ENCODE assay signal across 19 mouse cellular contexts in genomic region chr17:72173778-72174177, GRCm38 (mm10).
"Had no signal": no experiment of that assay in that cellular context is flagged by ENCODE, and none has a peak within 500 bp of the region (broad histone marks: within the 10 kb centered on the region; RNA-seq: fewer than 3 reads in every experiment).

No protein-coding gene starts in this region.

- H3K36me3 ChIP-seq: kidney, embryonic 15.5 days; limb, embryonic 12.5 days; liver, embryonic 13.5 days; lung, embryonic 15.5 days; midbrain, embryonic 15.5 days; neural tube, embryonic 12.5 days had no signal

- H3K27ac ChIP-seq: kidney, embryonic 15.5 days; layer of hippocampus, adult 2 months; left cerebral cortex, adult 2 months; limb, embryonic 12.5 days; liver, embryonic 13.5 days; lung, embryonic 15.5 days; macrophage; midbrain, embryonic 15.5 days; neural tube, embryonic 12.5 days had no signal

- H3K4me3 ChIP-seq: kidney, embryonic 15.5 days; layer of hippocampus, adult 2 months; left cerebral cortex, adult 2 months; limb, embryonic 12.5 days; liver, embryonic 13.5 days; lung, embryonic 15.5 days; megakaryocyte, embryonic 14.5 days; midbrain, embryonic 15.5 days; neural tube, embryonic 12.5 days had no signal

- H3K4me1 ChIP-seq: kidney, embryonic 15.5 days; limb, embryonic 12.5 days; liver, embryonic 13.5 days; lung, embryonic 15.5 days; megakaryocyte, embryonic 14.5 days; neural tube, embryonic 12.5 days had no signal

- H3K9ac ChIP-seq: kidney, embryonic 15.5 days; limb, embryonic 12.5 days; liver, embryonic 13.5 days; liver, postnatal 0 days; lung, embryonic 15.5 days; midbrain, embryonic 15.5 days; neural tube, embryonic 12.5 days had no signal

- H3K9me3 ChIP-seq: kidney, embryonic 15.5 days; limb, embryonic 12.5 days; liver, embryonic 13.5 days; lung, embryonic 15.5 days; midbrain, embryonic 15.5 days; neural tube, embryonic 12.5 days had no signal

- H3K27me3 ChIP-seq: kidney, embryonic 15.5 days; limb, embryonic 12.5 days; liver, embryonic 13.5 days; lung, embryonic 15.5 days; megakaryocyte, embryonic 14.5 days; midbrain, embryonic 15.5 days; neural tube, embryonic 12.5 days had no signal

- DNase-seq: kidney, adult 2 months; kidney, postnatal 14 days; liver; liver, embryonic 13.5 days; liver, postnatal 0 days; lung, postnatal 14 days; retina, postnatal 1 day; thymus, postnatal 36 days had no signal

- ATAC-seq: intestine, embryonic 16.5 days; liver, postnatal 0 days; midbrain, embryonic 15.5 days had no signal

- H3K4me2 ChIP-seq: kidney, embryonic 15.5 days; limb, embryonic 12.5 days; liver, embryonic 13.5 days; lung, embryonic 15.5 days; midbrain, embryonic 11.5 days; midbrain, embryonic 15.5 days; neural tube, embryonic 12.5 days had no signal
